Mouse (Mus musculus) lung, postnatal 25 days (tissue): ENCODE results near the gene Nhp2.
"Not testable (repeated sequence)": the region's sequence is repeated elsewhere in the genome, so short reads cannot be mapped to it uniquely, and the experiment has no call there.

Experiments
- DNase-seq: peaks from one replicate; pipeline ENCODE4 v3.0.0; 2022; ENCODE audit warnings: low spot score

Nhp2 gene

GRCm38 (mm10) chr11:51606447-51607095 lies 13.0 kb upstream of the Nhp2 start, which contains the start of gene Hnrnpab:
Gene Hnrnpab, minus strand, starts transcription at chr11:51606847.
- peak; percentile 98 for DNase-seq

GRCm38 (mm10) chr11:51607096-51607738 lies 12.3 kb upstream of the Nhp2 start:
- DNase-seq, result no peak

GRCm38 (mm10) chr11:51609266-51609909 lies 10.1 kb upstream of the Nhp2 start:
- no peak for DNase-seq

GRCm38 (mm10) chr11:51609940-51610339 lies 9.6 kb upstream of the Nhp2 start:
- DNase-seq, result not testable (repeated sequence)

- no peak for DNase-seq
Measured at GRCm38 (mm10) chr11:51614256-51614655, 5.3 kb upstream of the Nhp2 start.

GRCm38 (mm10) chr11:51615129-51615528 lies 4.4 kb upstream of the Nhp2 start:
- DNase-seq, result peak; percentile 68

- peak; percentile 85 for DNase-seq
Measured at GRCm38 (mm10) chr11:51615601-51616000, 3.9 kb upstream of the Nhp2 start.

GRCm38 (mm10) chr11:51616113-51616512 lies 3.4 kb upstream of the Nhp2 start:
- not testable (repeated sequence) for DNase-seq

- DNase-seq, result peak; percentile 85
Measured at GRCm38 (mm10) chr11:51617693-51618092, 1.8 kb upstream of the Nhp2 start.

GRCm38 (mm10) chr11:51618894-51619408 lies 584 bp upstream of the Nhp2 start:
- DNase-seq, result no peak

GRCm38 (mm10) chr11:51620084-51620483 lies 549 bp downstream of the Nhp2 start:
- no peak for DNase-seq

- no peak for DNase-seq
Measured at GRCm38 (mm10) chr11:51621776-51622175, 2.2 kb downstream of the Nhp2 start.

GRCm38 (mm10) chr11:51622971-51623491 lies 3.5 kb downstream of the Nhp2 start:
- no peak for DNase-seq

- no peak for DNase-seq
Measured at GRCm38 (mm10) chr11:51625187-51625820, 5.8 kb downstream of the Nhp2 start.

- no peak for DNase-seq
Measured at GRCm38 (mm10) chr11:51627425-51627824, 7.9 kb downstream of the Nhp2 start.

- no peak for DNase-seq
Measured at GRCm38 (mm10) chr11:51627907-51628306, 8.4 kb downstream of the Nhp2 start.

GRCm38 (mm10) chr11:51629651-51630314 lies 10.2 kb downstream of the Nhp2 start:
- DNase-seq, result no peak

GRCm38 (mm10) chr11:51632130-51632753 lies 12.7 kb downstream of the Nhp2 start:
- no peak for DNase-seq

- not testable (repeated sequence) for DNase-seq
Measured at GRCm38 (mm10) chr11:51633200-51633599, 13.7 kb downstream of the Nhp2 start.

GRCm38 (mm10) chr11:51633721-51634120 lies 14.2 kb downstream of the Nhp2 start:
- DNase-seq, result no peak

- no peak for DNase-seq
Measured at GRCm38 (mm10) chr11:51635127-51635524, 15.6 kb downstream of the Nhp2 start.
